Mouse (Mus musculus) E14TG2a.4 (cell line): ENCODE results near the gene Emc6.

Experiments
- CTCF ChIP-seq: conservative IDR thresholded peaks from 2 replicates; pipeline ENCODE4 v1.5.1; 2014; ENCODE audit warnings: low read length
- NANOG ChIP-seq: IDR thresholded peaks from 2 replicates; pipeline ENCODE4 v1.6.1; 2014; ENCODE audit warnings: borderline replicate concordance, low read length, mixed read lengths
- POU5F1 ChIP-seq: IDR thresholded peaks from 2 replicates; pipeline ENCODE4 v1.6.1; 2014; ENCODE audit warnings: low read length, borderline replicate concordance

DNA sequence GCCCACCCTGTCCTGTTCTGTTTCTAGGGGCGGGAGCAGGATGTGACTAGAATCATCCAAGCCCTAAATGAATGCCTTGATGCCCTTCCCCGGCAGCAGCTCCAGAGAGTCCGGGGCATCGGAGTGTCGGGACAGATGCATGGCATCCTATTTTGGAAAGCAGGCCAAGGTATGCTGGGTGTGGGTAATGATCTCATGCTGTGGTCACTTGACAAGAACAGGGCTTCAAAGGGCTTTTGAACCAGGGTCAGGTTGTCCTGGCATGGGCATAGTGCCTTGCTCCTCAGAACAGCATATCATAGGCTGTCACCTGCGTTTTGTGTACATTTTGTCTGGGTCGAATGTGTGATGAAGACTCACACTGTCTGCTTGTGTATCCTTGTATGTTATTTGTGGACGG, 27.1 kb upstream of the Emc6 start:
- no peak for TF ChIP-seq CTCF
- TF ChIP-seq NANOG: no peak
- TF ChIP-seq POU5F1: no peak
